Mouse (Mus musculus) mouse trophoblast stem cell (cell line): ENCODE measurements around the gene Phf5a.

ENCODE experiments used
- in situ Hi-C, 2 experiments: fragments of 300-500 bp; cut with MseI, MboI; formaldehyde crosslinking; loops; 2 replicates in 1 of 2; 3 replicates in 1 of 2; pipeline ENCODE4 v1.15.1; 2025

The Phf5a gene

DNA sequence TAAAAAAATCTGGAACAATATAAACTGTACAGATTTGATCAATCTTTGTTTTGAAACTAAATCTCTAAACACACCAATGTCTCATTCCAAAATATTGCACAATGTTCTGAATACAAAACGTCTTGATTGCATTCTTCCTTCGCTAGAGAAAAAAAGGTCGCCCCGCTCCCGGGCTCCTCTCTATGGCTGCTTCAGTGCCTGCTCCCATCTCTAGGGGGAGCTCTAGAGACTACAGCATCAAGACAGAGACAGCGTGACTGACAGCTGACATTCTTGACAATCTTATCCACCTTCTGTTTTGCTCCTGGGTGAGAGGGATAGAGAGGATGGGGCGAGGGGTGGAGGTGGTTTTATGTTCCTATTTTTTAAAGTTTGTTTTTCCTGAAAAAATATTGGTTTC, 23.4 kb downstream of the Phf5a start:
- in situ Hi-C loops, result no loop called here

- in situ Hi-C loops, result no loop called here
Measured at GRCm38 (mm10) chr15:81847861-81848260, 23.9 kb downstream of the Phf5a start.

- in situ Hi-C loops, result no loop called here
Measured at GRCm38 (mm10) chr15:81847161-81847560, 24.6 kb downstream of the Phf5a start.

GRCm38 (mm10) chr15:81846755-81847154, 25.0 kb downstream of the Phf5a start:
- in situ Hi-C loops, result no loop called here

- in situ Hi-C loops, result no loop called here
Measured at GRCm38 (mm10) chr15:81845724-81846123, 26.0 kb downstream of the Phf5a start.

DNA sequence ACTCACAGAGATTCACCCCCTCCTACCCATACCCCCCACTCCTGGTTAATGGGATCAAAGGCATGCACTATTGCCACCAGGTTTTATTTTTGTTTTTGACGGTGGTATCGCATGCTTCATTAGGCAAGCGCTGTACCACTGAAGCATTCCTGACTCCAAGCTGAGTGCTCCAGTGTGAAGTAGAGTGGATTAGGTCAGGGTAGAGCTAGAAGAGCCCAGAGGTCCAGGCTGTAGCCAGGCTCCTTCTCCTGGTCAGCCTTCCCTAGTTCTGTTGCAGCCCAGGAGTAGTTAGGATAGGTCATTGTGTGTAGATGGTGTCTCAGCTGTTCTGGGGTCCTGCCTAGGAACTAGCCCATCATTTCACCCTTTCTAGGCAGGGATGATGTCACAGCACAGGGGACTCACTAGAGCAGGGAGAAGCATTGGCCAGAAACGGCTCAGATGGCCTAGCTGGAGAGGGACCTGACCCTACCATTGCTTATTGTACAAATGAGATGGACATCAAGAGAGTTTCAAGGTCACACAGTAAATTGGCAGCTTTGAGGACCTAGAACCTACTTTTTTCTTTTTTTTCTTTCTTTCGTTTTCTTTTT, 26.6 kb downstream of the Phf5a start:
- in situ Hi-C loops, result no loop called here

DNA sequence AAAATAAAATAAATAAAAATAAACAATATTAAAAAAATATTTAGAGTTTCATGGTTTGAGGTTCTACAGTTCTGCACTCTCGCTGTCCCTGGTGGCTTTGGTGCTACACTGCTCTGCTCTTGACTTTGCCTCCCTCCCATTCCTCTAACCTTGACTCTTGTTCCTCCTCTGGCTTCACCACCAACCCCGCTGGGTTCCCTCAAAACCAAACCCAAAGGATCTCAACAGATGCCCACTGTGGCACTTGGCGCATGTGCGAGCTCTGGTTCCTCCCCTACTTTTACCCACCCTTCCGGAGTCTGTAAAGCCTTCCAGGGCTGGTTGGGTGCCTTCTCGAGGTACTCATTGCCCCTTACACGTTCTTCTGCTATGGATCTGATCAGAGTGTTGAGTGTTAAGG, 29.4 kb downstream of the Phf5a start:
- in situ Hi-C loops, result no loop called here

GRCm38 (mm10) chr15:81840306-81840705, 31.4 kb downstream of the Phf5a start:
- in situ Hi-C loops, result no loop called here

DNA sequence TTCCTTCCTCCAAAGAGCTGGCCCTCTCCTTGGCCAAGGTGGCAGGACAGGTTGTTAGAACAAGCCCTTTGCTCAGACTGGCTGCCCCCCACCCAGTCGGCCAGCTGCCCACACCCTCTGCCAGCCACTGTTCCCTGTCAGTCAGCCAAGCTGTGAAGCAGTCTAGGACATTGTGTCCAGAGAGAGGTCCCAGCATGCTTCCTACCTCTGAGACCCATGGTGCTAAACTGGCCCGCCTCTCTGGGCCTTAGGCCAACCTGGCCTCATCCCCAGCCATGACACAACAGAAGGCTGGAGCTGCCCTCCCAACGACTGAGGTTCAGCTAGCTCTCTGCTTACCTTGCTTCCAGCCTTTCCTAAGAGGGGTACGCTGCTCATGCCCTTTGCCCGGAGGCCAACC, 32.1 kb downstream of the Phf5a start:
- in situ Hi-C loops, result no loop called here

GRCm38 (mm10) chr15:81838554-81839235, 33.0 kb downstream of the Phf5a start:
- in situ Hi-C loops, result no loop called here

- in situ Hi-C loops, result no loop called here
Measured at GRCm38 (mm10) chr15:81836966-81837920, 34.5 kb downstream of the Phf5a start.

- in situ Hi-C loops, result no loop called here
Measured at GRCm38 (mm10) chr15:81836124-81836821, 35.4 kb downstream of the Phf5a start.

- in situ Hi-C loops, result no loop called here
Measured at GRCm38 (mm10) chr15:81835007-81835880, 36.5 kb downstream of the Phf5a start.

DNA sequence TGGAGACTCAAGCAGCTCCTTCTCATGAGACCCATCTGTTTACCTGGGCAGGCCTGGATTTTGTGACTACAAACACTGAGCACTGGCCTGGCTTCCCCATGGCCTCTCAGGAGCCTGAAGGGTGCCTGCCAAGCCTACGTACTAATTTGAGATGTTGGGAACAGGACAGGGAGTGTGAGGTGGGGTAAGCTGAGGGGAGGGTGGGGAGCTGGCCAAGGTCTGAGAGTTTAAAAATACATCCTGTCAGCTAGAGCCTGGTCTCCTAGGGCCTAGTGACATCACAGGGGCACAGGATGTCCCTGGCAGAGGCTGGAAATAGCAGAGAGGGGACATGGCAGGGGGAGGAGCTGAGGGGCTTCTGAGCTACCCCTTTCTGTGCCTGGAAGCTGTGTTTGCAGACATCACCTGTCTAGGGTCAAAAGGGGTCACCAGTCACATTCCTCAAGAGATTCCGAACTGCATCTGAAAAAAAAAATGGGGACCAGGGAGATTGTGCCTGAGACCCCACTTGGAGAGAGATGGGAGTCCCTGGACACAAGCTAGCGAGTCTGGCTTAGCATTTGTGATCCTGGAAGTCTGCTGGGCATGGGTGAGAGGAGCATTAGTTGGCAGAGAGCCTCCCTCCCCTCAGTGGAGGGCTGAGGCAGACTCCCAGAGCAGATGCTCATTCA, 37.4 kb downstream of the Phf5a start:
- in situ Hi-C loops, result no loop called here

DNA sequence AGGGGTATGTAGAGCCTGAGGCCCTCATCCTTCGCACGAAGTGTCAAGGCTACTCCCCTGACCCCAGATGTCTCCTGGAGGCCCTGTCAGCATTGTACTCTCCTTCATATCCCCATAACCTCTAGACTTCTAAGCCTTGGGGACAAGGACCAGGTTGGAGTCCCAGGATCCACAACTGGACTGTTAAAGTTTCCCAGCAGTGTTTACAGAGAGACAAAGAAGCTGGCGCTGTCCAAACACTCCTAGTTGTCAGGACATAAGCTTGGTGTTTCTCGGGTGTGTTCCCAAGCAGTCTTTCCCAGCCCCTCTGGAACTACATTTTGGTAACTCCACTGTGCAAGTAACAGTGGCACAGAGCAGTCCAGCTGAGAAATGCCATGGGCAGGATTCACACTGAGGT, 38.2 kb downstream of the Phf5a start:
- in situ Hi-C loops, result no loop called here

DNA sequence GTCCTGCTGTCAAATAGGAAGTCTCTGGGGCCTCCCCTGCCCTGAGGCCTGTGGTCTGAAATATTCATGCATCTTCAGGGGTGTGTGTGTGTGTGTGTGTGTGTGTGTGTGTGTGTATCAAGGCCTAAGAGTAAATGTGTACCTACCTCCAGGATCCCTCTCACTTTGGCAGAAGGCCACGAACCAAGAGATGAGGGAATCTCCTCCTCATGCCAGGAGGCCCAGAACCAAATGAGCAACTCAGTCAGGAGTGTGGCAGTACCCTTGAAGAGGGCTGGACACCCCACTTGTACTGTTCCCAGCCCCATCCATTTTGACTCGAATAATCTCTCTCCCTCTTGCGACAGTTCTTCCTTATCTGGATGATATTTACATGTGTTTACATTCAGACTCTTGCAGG, 39.5 kb downstream of the Phf5a start:
- in situ Hi-C loops, result no loop called here

GRCm38 (mm10) chr15:81831136-81831825, 40.4 kb downstream of the Phf5a start:
- in situ Hi-C loops, result no loop called here

GRCm38 (mm10) chr15:81830530-81830929, 41.2 kb downstream of the Phf5a start:
- in situ Hi-C loops, result no loop called here

GRCm38 (mm10) chr15:81829208-81829580, 42.5 kb downstream of the Phf5a start:
- in situ Hi-C loops, result no loop called here
